Mouse (Mus musculus) bone marrow, adult 2 months (tissue): ENCODE data around the gene Usp1. TPM values are rescaled to one million over a fixed set of nuclear protein-coding genes. Genes with fewer than 3 reads are reported as not detected.
"Not testable (repeated sequence)": the region's sequence is repeated elsewhere in the genome, so short reads cannot be mapped to it uniquely, and the experiment has no call there.

ENCODE experiments used
- H3K27ac ChIP-seq: fragments of 200-500 bp; 2 replicates; pipeline ENCODE4 v1.5.1; 2012; ENCODE audit warnings: low read depth, mild to moderate bottlenecking, control low read depth, inconsistent platforms, low read length; ENCODE audit not compliant: control insufficient read depth, poor library complexity, insufficient read depth
- H3K4me1 ChIP-seq: fragments of 200-500 bp; 2 replicates; pipeline ENCODE4 v1.6.1; 2011; ENCODE audit warnings: low read length; ENCODE audit not compliant: control insufficient read depth, insufficient read depth
- H3K4me3 ChIP-seq: fragments of 200-500 bp; replicated peaks from 2 replicates; pipeline ENCODE3; 2011; ENCODE audit warnings: mild to moderate bottlenecking, low read depth, low read length, control low read depth; ENCODE audit not compliant: control insufficient read depth
- CTCF ChIP-seq: fragments of 200-500 bp; IDR thresholded peaks from 2 replicates; pipeline ENCODE4 v1.5.1; 2011; ENCODE audit warnings: low read length, control low read depth; ENCODE audit not compliant: control insufficient read depth, insufficient read depth
- POLR2A ChIP-seq: fragments of 200-500 bp; IDR thresholded peaks from 2 replicates; pipeline ENCODE4 v1.6.1; 2011; ENCODE audit warnings: low read depth, mild to moderate bottlenecking, control low read depth, low read length, borderline replicate concordance; ENCODE audit not compliant: control insufficient read depth
- WGBS: fragments of 180-500 bp; shearing (Covaris S2); methylation state at CpG from one replicate; pipeline ENCODE4 v1.1.7; 2018; 5-methylcytosine and 5-hydroxymethylcytosine counted together
- polyA plus RNA-seq: library from polyadenylated mRNA; stranded (reverse); fragments of >200 nt; gene quantifications from 2 replicates; pipeline ENCODE4 v1.2.4, GENCODE M21; 2011; ENCODE audit warnings: low replicate concordance; ENCODE audit not compliant: missing spikeins, insufficient read depth, insufficient read length

The Usp1 gene
- polyA plus RNA-seq, 1 experiment, result 31.3 TPM

GRCm38 (mm10) chr4:98969946-98970345 is 46.3 kb downstream of the Usp1 start:
- TF ChIP-seq POLR2A, result no peak
- no peak for TF ChIP-seq CTCF
- no peaks in the 10 kb centered on the region for H3K4me1 ChIP-seq
- 90% methylated on average over 3 of the region's 3 CpGs for WGBS
- H3K4me3 ChIP-seq, result no peak overlapping the region
- no peak overlapping the region for H3K27ac ChIP-seq

GRCm38 (mm10) chr4:98975741-98976140 is 52.1 kb downstream of the Usp1 start:
- Histone ChIP-seq H3K27ac (no peak overlapping the region), H3K4me1 (no peaks in the 10 kb centered on the region), H3K4me3 (no peak overlapping the region)
- WGBS, result 84% methylated on average over 8 of the region's 8 CpGs
- TF ChIP-seq POLR2A (no peak), CTCF (no peak)

GRCm38 (mm10) chr4:98978288-98978687 is 54.7 kb downstream of the Usp1 start:
- not testable (repeated sequence) for H3K4me3 ChIP-seq, H3K4me1 ChIP-seq, H3K27ac ChIP-seq
- 84% methylated on average over 2 of the region's 2 CpGs for WGBS

GRCm38 (mm10) chr4:98978693-98979092 is 55.1 kb downstream of the Usp1 start:
- Histone ChIP-seq H3K4me3 (no peak overlapping the region), H3K27ac (no peak overlapping the region), H3K4me1 (no peaks in the 10 kb centered on the region)
- TF ChIP-seq CTCF (no peak), POLR2A (no peak)
- WGBS, result 79% methylated on average over 2 of the region's 2 CpGs

GRCm38 (mm10) chr4:98979976-98980375 is 56.4 kb downstream of the Usp1 start:
- H3K4me1 ChIP-seq, H3K4me3 ChIP-seq: not testable (repeated sequence)
- WGBS, result 82% methylated on average over 3 of the region's 3 CpGs

GRCm38 (mm10) chr4:98984701-98985100 is 61.1 kb downstream of the Usp1 start:
- 76% methylated on average over 8 of the region's 8 CpGs for WGBS
- Histone ChIP-seq H3K4me1 (no peaks in the 10 kb centered on the region), H3K4me3 (no peak overlapping the region), H3K27ac (no peak overlapping the region)
- TF ChIP-seq CTCF (no peak), POLR2A (no peak)

More at GRCm38 (mm10) chr4:98979976-98980375, 56.4 kb downstream of the Usp1 start:
- not testable (repeated sequence) for H3K27ac ChIP-seq

Other genes with a start within 250 kb of the Usp1 start
- 21.1 TPM in 1 of 2 replicates, not detected in the other for gene L1td1, start 197.1 kb upstream of the Usp1 start, polyA plus RNA-seq
- not detected in 2 replicates for gene Kank4, start 106.3 kb upstream of the Usp1 start, polyA plus RNA-seq
- gene I0C0044D17Rik, start 100.0 kb upstream of the Usp1 start, polyA plus RNA-seq, result not detected in 2 replicates
- 0.66 and 10.9 TPM in 2 replicates for gene Angptl3, start 107.1 kb downstream of the Usp1 start, polyA plus RNA-seq
- 2.8 and 7.0 TPM in 2 replicates for gene Dock7, start 197.1 kb downstream of the Usp1 start, polyA plus RNA-seq